Mouse (Mus musculus) intestine, embryonic 16.5 days (tissue): ENCODE data around the gene Slc35g3. TPM values are rescaled to one million over a fixed set of nuclear protein-coding genes. Genes with fewer than 3 reads are reported as not detected.

ENCODE experiments used
- ATAC-seq: fragments of 200-750 bp; cut with Nextera tagmentation; 2 replicates; pipeline ENCODE4 v1.8.0; 2017; ENCODE audit warnings: moderate TSS enrichment, moderate library complexity
- H3K27ac ChIP-seq: fragments of 300-500 bp; sonication (generic); 2 replicates; pipeline ENCODE4 v1.5.1; 2014; ENCODE audit warnings: mild to moderate bottlenecking, low read length
- H3K27me3 ChIP-seq: fragments of 300-500 bp; sonication (generic); replicated peaks from 2 replicates; pipeline ENCODE4 v1.6.1; 2014; ENCODE audit warnings: low read length, control low read depth, mixed read lengths; ENCODE audit not compliant: control insufficient read depth, insufficient read depth
- H3K36me3 ChIP-seq: fragments of 300-500 bp; sonication (generic); 2 replicates; pipeline ENCODE4 v1.6.1; 2014; ENCODE audit warnings: low read length, control low read depth; ENCODE audit not compliant: control insufficient read depth, insufficient read depth
- H3K4me1 ChIP-seq: fragments of 300-500 bp; sonication (generic); 2 replicates; pipeline ENCODE4 v1.6.1; 2014; ENCODE audit warnings: low read length, control low read depth, mixed read lengths; ENCODE audit not compliant: control insufficient read depth, insufficient read depth
- H3K4me2 ChIP-seq: fragments of 300-500 bp; sonication (generic); 2 replicates; pipeline ENCODE4 v1.6.1; 2014; ENCODE audit warnings: low read depth, low read length, control low read depth
- H3K4me3 ChIP-seq: fragments of 300-500 bp; sonication (generic); 2 replicates; pipeline ENCODE4 v1.5.1; 2014; ENCODE audit warnings: mild to moderate bottlenecking, low read length
- H3K9ac ChIP-seq: fragments of 300-500 bp; sonication (generic); 2 replicates; pipeline ENCODE4 v1.6.1; 2014; ENCODE audit warnings: low read depth, low read length
- H3K9me3 ChIP-seq: fragments of 300-500 bp; sonication (generic); 2 replicates; pipeline ENCODE4 v1.6.1; 2016; ENCODE audit warnings: low read length, control low read depth; ENCODE audit not compliant: control insufficient read depth
- WGBS: fragments of 180-500 bp; shearing (Covaris S2); extraction: QIAGEN DNeasy Blood & Tissue Kit; methylation state at CpG from one replicate; pipeline ENCODE4 v1.1.7; 2014; 5-methylcytosine and 5-hydroxymethylcytosine counted together
- polyA plus RNA-seq: library from polyadenylated mRNA; unstranded; fragments of >200 nt; fragmentation: Nextera tagmentation; extraction: Ambion mirVana; gene quantifications from 2 replicates; pipeline ENCODE4 v1.2.1, GENCODE M21; 2015

Gene Slc35g3
- polyA plus RNA-seq, 1 experiment from 2014 or later, result 0.16 TPM

- peaks cover 28% of the 10 kb centered on the region for H3K4me1 ChIP-seq
Measured at GRCm38 (mm10) chr11:69760160-69760900, 1.4 kb downstream of the Slc35g3 start.

GRCm38 (mm10) chr11:69758971-69759721 is 2.6 kb downstream of the Slc35g3 start:
- ATAC-seq, result peak; percentile 92
- Histone ChIP-seq H3K4me1 (peaks cover 31% of the 10 kb centered on the region), H3K4me2 (peak overlapping the region; percentile 74), H3K9ac (peak overlapping the region; percentile 56), H3K4me3 (peak overlapping the region; percentile 58), H3K9me3 (no peaks in the 10 kb centered on the region; the same call in 1 of the 2 replicates), H3K36me3 (no peaks in the 10 kb centered on the region), H3K27ac (peak overlapping the region; percentile 98), H3K27me3 (no peaks in the 10 kb centered on the region)
- under 1% methylated on average over 37 of the region's 37 CpGs for WGBS

More at GRCm38 (mm10) chr11:69760160-69760900, 1.4 kb downstream of the Slc35g3 start:
- Histone ChIP-seq H3K9me3 (no peaks in the 10 kb centered on the region; the same call in 1 of the 2 replicates), H3K4me3 (no peak overlapping the region), H3K27ac (peak overlapping the region; percentile 98), H3K36me3 (no peaks in the 10 kb centered on the region), H3K4me2 (peak overlapping the region; percentile 74), H3K27me3 (no peaks in the 10 kb centered on the region), H3K9ac (peak overlapping the region; percentile 56)
- ATAC-seq, result no peak
- 80% methylated on average over 14 of the region's 14 CpGs for WGBS

- WGBS, result under 1% methylated on average over 35 of the region's 36 CpGs
- H3K4me3 ChIP-seq, result peak within 1 kb of the TSS; percentile 58
- peak within 1 kb of the TSS; percentile 74 for H3K4me2 ChIP-seq
- peak within 1 kb of the TSS; percentile 98 for H3K27ac ChIP-seq
- no peaks in the 10 kb centered on the region; the same call in 1 of the 2 replicates for H3K9me3 ChIP-seq
- H3K27me3 ChIP-seq, result no peaks in the 10 kb centered on the region
- H3K36me3 ChIP-seq, result no peaks in the 10 kb centered on the region
- H3K9ac ChIP-seq, result peak within 1 kb of the TSS; percentile 75
- peak; percentile 97 for ATAC-seq
- peaks cover 31% of the 10 kb centered on the region for H3K4me1 ChIP-seq
Measured at GRCm38 (mm10) chr11:69758478-69758970, 3.2 kb downstream of the Slc35g3 start, which contains the start of gene Polr2a. Gene Polr2a, minus strand, starts transcription at chr11:69758637.

- no peaks in the 10 kb centered on the region for H3K36me3 ChIP-seq
- H3K9ac ChIP-seq, result peak overlapping the region; percentile 75
- peaks cover 32% of the 10 kb centered on the region for H3K4me1 ChIP-seq
- H3K4me3 ChIP-seq, result peak overlapping the region; percentile 58
- peak; percentile 89 for ATAC-seq
- H3K27me3 ChIP-seq, result no peaks in the 10 kb centered on the region
- WGBS, result 0% methylated on average over 26 of the region's 26 CpGs
- H3K27ac ChIP-seq, result peak overlapping the region; percentile 98
- H3K4me2 ChIP-seq, result peak overlapping the region; percentile 63
- H3K9me3 ChIP-seq, result no peaks in the 10 kb centered on the region
Measured at GRCm38 (mm10) chr11:69758090-69758456, 3.7 kb downstream of the Slc35g3 start.

GRCm38 (mm10) chr11:69757303-69758089 is 4.3 kb downstream of the Slc35g3 start:
- Histone ChIP-seq H3K9me3 (no peaks in the 10 kb centered on the region), H3K27me3 (no peaks in the 10 kb centered on the region), H3K9ac (peak overlapping the region; percentile 75), H3K4me1 (peaks cover 38% of the 10 kb centered on the region), H3K27ac (peak overlapping the region; percentile 98), H3K36me3 (no peaks in the 10 kb centered on the region), H3K4me2 (peak overlapping the region; percentile 63), H3K4me3 (peak overlapping the region; percentile 58)
- WGBS, result 41% methylated on average over 9 of the region's 9 CpGs
- no peak for ATAC-seq

- H3K27ac ChIP-seq, result no peak overlapping the region
- peaks cover 33% of the 10 kb centered on the region for H3K4me1 ChIP-seq
- 53% methylated on average over 3 of the region's 3 CpGs for WGBS
- H3K4me3 ChIP-seq, result no peak overlapping the region
- H3K36me3 ChIP-seq, result no peaks in the 10 kb centered on the region
- H3K9me3 ChIP-seq, result no peaks in the 10 kb centered on the region
- ATAC-seq, result no peak
- no peak overlapping the region for H3K4me2 ChIP-seq
- H3K9ac ChIP-seq, result no peak overlapping the region
- H3K27me3 ChIP-seq, result no peaks in the 10 kb centered on the region
Measured at GRCm38 (mm10) chr11:69754701-69755100, 7.1 kb downstream of the Slc35g3 start.

GRCm38 (mm10) chr11:69754233-69754632 is 7.5 kb downstream of the Slc35g3 start:
- no peak overlapping the region for H3K27ac ChIP-seq
- H3K4me2 ChIP-seq, result no peak overlapping the region
- WGBS, result 86% methylated on average over 5 of the region's 5 CpGs
- no peak overlapping the region for H3K4me3 ChIP-seq
- no peaks in the 10 kb centered on the region for H3K36me3 ChIP-seq
- H3K27me3 ChIP-seq, result no peaks in the 10 kb centered on the region
- no peak for ATAC-seq
- H3K9ac ChIP-seq, result no peak overlapping the region
- no peaks in the 10 kb centered on the region for H3K9me3 ChIP-seq
- peaks cover 30% of the 10 kb centered on the region for H3K4me1 ChIP-seq

GRCm38 (mm10) chr11:69752686-69753085 is 9.1 kb downstream of the Slc35g3 start:
- no peak for ATAC-seq
- Histone ChIP-seq H3K9me3 (no peaks in the 10 kb centered on the region), H3K4me3 (no peak overlapping the region)

GRCm38 (mm10) chr11:69751635-69752034 is 10.1 kb downstream of the Slc35g3 start:
- Histone ChIP-seq H3K9me3 (no peaks in the 10 kb centered on the region), H3K27ac (no peak overlapping the region), H3K4me3 (no peak overlapping the region), H3K27me3 (no peaks in the 10 kb centered on the region), H3K4me1 (peaks cover 24% of the 10 kb centered on the region), H3K4me2 (no peak overlapping the region), H3K36me3 (no peaks in the 10 kb centered on the region), H3K9ac (no peak overlapping the region)
- 0 out of 2 replicates have a peak, but pooled peaks have one; percentile 16 for ATAC-seq
- WGBS, result 66% methylated on average over 3 of the region's 3 CpGs

More at GRCm38 (mm10) chr11:69752686-69753085, 9.1 kb downstream of the Slc35g3 start:
- Histone ChIP-seq H3K9ac (no peak overlapping the region), H3K36me3 (no peaks in the 10 kb centered on the region), H3K27ac (no peak overlapping the region), H3K4me1 (peaks cover 30% of the 10 kb centered on the region), H3K27me3 (no peaks in the 10 kb centered on the region), H3K4me2 (no peak overlapping the region)
